Mouse (Mus musculus) neutrophil, adult 5-6 weeks (primary cell): Measurements from ENCODE around the gene Itpk1. TPM values are rescaled to one million over a fixed set of nuclear protein-coding genes. Genes with fewer than 3 reads are reported as not detected.

Source experiments
- ATAC-seq: fragments of 151-379, 151-347 bp; 2 replicates; pipeline ENCODE4 v1.8.0; 2017; ENCODE audit warnings: mild to moderate bottlenecking, moderate TSS enrichment; ENCODE audit not compliant: insufficient number of reproducible peaks, poor library complexity, low FRiP score, severe bottlenecking; ENCODE audit errors: extremely low read depth
- total RNA-seq: library from RNA; stranded (forward); fragments of 200-1000 nt; gene quantifications from 2 replicates; pipeline ENCODE4 v1.2.3, GENCODE M21; 2017

The Itpk1 gene
- total RNA-seq, 1 experiment from 2014 or later = 14.0 TPM

DNA sequence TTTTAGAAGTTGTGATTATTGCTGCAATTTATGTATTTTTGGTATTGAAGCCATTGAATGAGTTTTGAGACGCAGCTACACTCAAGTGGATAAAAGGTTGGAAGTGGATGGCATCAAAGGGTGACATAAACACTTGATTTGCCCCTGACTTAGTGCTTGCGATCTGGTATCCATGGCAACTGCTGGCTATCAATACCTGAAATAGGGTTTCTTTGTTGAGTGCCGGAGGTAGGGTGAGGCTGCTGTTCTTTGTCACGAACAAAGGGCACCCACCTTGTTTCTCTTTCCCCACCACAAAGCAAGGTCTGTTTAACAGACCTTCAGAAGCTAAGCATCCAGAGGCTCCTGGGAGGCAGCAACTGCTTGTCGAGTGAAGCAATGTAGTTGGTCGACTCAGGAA lies 159.6 kb downstream of the Itpk1 start:
- ATAC-seq = no peak

DNA sequence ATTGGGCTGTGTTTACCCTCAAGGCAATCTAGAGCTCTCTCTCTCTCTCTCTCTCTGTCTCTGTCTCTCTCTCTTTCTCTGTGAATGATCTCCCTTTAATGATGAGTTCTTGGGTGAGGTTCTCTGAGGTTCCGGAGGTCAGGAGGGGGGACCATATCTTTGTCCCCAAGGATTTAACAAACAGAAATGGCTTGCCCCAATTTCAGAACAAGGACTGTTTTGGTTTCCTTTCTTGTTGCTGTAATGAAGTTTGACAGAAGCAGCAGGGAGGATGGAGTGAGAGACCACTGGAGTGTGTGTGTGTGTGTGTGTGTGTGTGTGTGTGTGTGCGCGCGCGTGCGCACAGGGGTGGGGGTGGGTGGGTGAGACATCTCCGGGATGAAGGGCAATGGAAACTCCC lies 163.6 kb downstream of the Itpk1 start:
- ATAC-seq = no peak

DNA sequence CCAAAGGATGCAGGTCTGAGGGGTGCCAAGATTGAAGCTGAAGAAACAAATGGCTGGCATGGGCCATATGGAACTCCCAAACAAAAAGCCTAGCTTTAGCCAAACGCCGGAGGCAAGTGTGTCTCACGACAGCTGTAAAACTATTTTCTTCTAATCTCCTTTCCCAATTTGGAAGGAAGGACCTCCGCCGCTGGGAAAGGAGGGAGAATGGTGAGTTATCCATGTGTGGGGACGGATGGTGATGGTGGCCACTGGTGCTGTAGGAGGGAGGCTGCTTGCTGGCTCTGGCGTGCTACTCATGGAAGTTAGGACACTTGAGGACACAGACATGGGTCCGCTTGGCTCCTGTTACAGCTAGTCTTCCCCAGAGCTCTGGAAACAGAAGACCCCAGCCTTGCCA lies 164.5 kb downstream of the Itpk1 start:
- no peak for ATAC-seq

DNA sequence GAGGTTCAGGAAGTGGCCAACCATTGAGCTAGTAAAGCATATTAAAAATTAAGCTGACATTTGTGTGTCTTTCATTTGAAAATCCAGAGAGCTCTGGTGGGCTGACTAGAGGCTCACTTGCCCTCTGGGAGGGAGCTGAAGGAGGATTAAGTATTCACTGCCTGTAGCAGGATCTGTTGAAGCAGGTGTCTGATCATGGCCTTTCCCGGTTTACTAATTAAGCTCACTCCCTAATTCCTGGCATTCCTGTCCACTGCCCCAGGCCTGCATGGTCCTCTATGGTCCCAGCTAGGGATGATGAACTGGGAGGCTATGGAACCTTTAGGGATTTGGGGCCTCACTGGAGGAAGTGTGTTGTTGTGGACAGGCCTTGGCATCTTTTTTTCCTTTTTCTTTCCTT lies 168.9 kb downstream of the Itpk1 start:
- no peak for ATAC-seq

DNA sequence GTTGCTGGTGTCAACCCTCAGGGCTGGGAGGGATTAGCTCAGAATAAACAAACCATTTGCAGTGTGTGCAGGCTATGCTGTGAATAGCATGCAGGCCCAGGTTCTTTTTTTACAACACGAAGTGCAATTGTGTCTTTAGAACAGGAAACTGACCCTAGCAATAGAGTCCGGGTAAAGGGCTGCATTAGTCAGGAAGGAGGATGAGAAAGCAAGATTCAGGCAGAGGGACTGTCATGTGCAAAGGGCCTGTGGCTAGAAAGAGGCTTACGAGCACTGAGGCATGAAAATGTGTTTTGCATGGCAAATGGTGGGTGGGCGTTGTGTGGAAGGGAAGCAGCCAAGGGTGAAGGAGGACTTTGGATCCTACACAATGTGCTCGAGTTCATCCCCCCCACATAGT lies 176.7 kb downstream of the Itpk1 start:
- no peak for ATAC-seq

DNA sequence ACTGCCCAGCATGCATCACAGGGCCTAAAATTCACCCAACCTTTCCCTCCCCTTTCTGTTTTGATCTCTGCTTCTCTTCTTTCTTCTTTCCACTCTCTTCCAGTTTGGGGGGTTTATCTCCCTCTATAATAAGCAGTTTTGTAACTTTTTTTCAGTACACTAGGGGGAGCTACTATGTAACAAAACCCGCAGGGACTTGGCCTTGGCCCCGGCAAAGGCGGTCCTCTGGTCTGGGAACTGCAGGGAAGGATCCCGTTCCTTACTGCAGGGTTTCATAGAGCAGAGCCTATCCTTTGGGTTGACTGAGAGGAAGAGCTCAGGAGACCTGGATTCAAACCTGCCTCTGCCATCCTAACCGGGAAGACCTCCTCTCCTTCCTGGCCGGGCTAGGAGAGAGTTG lies 180.0 kb downstream of the Itpk1 start:
- no peak for ATAC-seq

DNA sequence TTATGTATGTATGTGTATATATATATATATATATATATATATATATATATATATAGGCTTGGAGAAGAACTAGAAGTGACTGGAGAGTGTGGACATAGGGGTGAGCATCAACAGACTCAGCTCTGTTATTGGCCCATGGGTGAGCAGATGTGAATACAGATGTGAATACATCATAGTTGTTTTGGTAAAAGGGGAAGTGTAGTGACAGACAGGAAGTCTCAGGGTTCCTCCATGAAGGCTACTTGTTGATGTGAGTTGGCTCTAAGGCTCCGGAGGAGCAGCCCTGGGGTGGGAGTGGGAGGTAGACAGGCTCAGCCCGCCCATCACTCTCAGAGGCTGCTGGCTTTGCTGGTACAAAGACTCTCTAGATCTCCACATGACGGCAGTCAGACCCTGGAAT lies 180.5 kb downstream of the Itpk1 start:
- peak; percentile 37; the same call in 1 of the 2 replicates for ATAC-seq

DNA sequence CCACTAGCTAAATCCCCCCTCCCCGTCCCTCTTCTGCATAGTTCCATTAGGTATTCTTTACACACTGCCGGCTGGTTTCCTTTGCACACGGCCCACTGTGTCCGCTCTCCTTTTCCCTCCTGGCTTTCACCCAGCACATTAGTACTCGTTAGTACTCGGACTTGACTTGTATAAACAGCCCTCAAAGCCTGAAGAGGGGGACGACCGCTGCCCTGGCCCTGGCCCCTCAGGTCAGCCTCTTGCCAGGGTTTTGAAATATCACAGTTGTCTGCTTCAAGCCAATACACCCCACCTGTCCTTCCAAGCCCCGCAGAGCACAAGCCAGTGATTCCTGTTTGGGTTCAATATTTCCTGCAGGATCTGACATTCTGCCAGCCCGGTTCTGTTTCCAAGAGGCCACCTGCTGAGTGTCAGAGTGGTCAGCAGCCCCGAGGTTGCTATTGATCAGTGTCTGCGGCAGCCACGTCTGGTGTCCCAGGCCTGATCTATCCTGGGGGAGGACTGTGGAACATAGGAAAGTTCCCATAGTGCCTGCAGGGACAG lies 182.9 kb downstream of the Itpk1 start:
- ATAC-seq = no peak

DNA sequence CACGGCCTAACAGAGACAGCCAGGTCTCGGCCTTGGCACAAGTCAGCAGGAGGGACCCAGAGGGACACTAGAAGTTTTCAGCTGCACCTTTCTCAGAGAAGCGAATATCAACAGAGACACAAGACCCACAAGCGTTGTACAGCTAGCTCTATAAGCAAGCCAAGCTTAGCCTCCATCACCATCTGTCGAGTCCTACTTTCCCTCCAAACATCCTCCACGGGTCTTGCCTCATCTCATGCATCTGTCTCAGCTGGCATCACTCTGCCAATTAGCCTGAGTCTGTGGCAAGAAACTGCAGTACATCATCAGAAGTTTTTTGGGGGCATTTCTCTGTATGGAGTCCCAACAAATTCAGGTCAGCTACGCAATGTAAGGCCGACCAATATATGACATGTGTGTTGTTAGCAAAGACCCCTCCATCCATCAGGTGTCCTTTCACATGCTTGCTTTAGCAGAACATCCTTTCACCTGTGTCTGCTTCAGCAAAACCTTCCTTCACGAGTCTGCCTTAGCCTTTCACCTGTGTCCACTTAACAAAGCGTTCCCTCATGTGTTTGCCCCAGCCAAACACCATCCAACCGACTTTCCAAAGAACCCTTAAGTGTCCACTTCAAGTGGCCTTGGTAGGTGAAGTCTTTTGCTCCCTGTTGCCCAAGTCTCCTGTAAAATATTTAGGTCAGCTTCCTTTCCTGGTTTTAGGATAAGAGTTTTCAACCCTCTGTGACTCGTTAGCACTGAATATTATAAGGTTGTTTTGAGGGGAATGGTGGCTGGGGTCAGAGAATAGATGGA lies 184.6 kb downstream of the Itpk1 start:
- ATAC-seq = no peak

Other genes starting within 250 kb of the Itpk1 start
- gene Golga5, start 235.8 kb downstream of the Itpk1 start, total RNA-seq = 86.0 and 93.7 TPM in 2 replicates
- gene Chga, start 150.0 kb downstream of the Itpk1 start, total RNA-seq = not detected in 2 replicates
- gene Moap1, start 38.7 kb upstream of the Itpk1 start, total RNA-seq = 6.1 and 8.3 TPM in 2 replicates
- 11.2 and 13.4 TPM in 2 replicates for gene Tmem251, start 38.8 kb upstream of the Itpk1 start, total RNA-seq
- not detected in 2 replicates for gene Gm28051, start 52.8 kb upstream of the Itpk1 start, total RNA-seq
- gene Gon7, start 52.9 kb upstream of the Itpk1 start, total RNA-seq = 21.5 and 23.5 TPM in 2 replicates
- gene Ubr7, start 53.0 kb upstream of the Itpk1 start, total RNA-seq = 21.4 and 28.6 TPM in 2 replicates
- gene Gm20604, start 53.7 kb upstream of the Itpk1 start, total RNA-seq = 4.2 and 4.9 TPM in 2 replicates
- gene Btbd7, start 173.5 kb upstream of the Itpk1 start, total RNA-seq = 48.3 and 49.0 TPM in 2 replicates
- gene Cox8c, start 194.4 kb upstream of the Itpk1 start, total RNA-seq = not detected in 2 replicates
- gene Unc79, start 243.9 kb upstream of the Itpk1 start, total RNA-seq = 0.12 and 0.25 TPM in 2 replicates